Mouse (Mus musculus) urinary bladder, adult 18-20 months (tissue): ENCODE results near the gene Spp2.
"Not testable (repeated sequence)": the region's sequence is repeated elsewhere in the genome, so short reads cannot be mapped to it uniquely, and the experiment has no call there.

Experiments
- DNase-seq, 2 experiments: peaks; one replicate each; pipeline ENCODE4 v3.0.0; 2022; ENCODE audit warnings: low spot score in 2 of 2, mixed read lengths in 2 of 2

The Spp2 gene

DNA sequence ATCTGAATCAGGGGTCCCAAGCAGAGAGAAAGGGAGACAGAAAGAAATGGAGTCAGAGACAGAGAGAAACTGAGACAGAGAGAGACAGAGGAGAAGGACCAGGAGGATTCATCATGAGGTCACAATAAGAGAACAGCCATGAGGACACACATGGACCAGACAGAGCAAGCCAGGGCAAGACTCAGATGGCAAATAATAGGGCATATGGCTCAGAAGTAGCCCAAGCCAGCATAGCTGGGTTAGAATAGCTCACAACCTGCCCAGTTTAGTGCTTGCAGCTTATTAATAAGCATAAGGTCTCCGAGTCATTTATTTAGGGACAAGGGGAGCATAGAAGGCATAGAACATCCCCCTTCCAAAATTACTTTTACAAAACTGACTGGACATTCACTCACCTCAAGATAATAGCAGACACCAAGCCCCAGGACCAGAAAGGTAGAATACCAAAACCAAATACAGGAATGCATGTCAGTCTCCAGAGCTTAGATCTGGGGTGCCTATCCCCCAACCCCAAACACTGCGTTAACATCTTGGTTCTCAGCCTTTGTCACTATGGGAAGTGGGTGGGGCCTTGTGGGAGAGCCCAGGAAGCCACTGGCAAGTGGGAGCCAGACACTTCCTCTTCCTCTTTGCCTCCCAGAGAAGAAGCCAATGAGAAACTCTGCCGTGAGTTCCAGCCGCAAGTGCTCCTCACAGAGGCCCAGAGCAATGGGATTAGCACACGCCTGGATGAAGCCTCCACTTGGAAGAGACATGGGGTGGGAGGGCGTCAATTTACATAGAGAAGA is 26.5 kb downstream of the Spp2 start:
- no peak for DNase-seq

DNA sequence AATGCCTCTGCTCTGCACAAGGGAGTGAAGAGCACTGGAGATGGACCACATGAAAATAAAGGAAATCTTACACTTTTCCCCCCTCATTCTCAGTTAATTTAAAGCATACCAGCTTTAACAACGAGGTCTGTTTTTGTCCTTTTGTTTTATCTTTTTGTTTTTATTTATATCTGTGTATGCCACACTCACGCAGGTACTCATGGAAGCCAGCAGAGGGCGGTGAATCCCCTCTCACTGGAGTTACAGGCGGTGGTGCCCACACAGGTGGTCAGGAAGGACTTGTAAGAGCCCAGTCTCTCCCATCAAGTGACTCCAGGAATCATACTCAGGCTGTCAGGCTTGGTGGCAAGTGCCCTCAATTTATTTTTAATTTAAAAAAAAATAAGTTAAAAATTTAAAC is 27.3 kb downstream of the Spp2 start:
- no peak for DNase-seq

- DNase-seq: peak; percentile 55 to 74
Measured at GRCm38 (mm10) chr1:88437206-88438126, 30.7 kb downstream of the Spp2 start.

DNA sequence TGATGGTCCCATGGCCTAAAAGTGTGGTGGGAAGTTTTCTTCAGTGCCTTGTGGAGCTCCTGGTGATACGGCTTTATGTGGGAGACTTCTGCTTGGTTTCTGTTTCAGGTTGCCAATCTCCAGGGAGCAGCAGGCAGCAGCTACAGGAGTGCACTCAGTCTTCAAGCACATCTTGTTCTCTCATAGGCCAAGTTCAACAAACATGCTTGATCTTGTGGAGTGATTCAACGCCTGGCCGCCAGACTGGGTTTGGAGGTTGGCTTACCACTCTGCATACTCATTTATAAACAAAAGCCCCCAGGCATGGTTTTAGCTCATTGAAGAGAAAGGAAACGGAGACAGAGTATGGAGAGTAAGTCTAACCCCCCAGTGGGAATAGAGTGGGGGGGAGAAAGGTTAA is 36.6 kb downstream of the Spp2 start:
- peak in 1 of 2 experiments; percentile 44 for DNase-seq

DNA sequence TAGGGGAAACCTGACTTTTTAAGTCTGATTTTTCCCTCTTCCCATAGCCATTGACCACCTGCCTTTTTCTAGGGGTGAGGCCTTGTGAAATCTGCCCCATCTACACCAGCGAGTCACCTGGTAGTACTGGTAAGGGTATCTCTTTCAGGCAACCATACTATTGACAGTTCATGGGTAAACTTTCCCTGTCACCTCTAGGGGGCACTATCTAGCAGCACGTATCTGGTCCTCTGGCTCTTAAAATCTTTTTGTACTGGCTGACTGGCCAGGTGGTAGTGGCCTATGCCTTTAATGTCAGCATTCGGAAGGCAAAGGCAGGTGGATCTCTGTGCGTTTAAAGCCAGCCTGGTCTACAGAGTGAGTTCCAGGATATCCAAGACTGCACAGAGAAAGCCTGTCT is 38.6 kb downstream of the Spp2 start:
- DNase-seq: no peak

GRCm38 (mm10) chr1:88446270-88447030 is 39.7 kb downstream of the Spp2 start:
- DNase-seq: no peak

GRCm38 (mm10) chr1:88447483-88447882 is 40.7 kb downstream of the Spp2 start:
- DNase-seq: peak in 1 of 2 experiments; percentile 23

DNA sequence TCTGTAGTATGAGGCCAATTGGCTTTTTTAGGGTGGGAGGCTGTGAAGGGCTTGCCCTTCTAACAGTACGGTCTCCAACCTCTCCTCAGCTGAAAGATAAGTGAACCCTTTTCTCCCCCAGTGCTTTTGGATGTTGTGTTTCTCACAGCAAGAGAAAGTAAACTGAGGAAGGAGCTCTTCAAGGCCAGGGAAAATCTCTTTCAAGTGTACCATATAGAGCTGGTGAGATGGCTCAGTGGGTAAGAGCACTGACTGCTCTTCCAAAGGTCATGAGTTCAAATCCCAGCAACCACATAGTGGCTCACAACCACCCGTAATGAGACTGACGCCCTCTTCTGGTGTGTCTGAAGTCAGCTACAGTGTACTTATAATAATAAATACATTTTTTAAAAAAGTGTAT is 41.3 kb downstream of the Spp2 start:
- DNase-seq: not testable (repeated sequence)

DNA sequence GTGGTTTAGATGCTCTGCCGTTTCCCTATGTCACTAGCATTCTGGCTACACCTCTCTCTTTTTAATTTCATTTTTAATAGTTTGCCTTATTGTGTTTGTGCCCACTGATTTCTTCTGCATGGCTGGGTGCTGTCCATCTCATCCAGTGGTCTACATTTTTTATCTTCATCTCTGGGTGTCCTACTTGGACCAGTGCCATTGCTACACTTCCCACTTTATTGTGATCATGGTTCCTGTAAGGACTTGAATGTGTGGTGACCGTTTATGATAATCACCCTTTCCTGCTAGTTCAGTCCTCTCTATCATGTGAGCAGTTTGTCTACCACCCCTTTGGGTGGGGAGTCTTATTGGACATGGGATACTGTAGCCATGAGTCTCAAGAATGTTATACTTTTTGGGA is 43.0 kb downstream of the Spp2 start:
- DNase-seq: no peak

GRCm38 (mm10) chr1:88450668-88451067 is 43.9 kb downstream of the Spp2 start:
- DNase-seq: no peak

DNA sequence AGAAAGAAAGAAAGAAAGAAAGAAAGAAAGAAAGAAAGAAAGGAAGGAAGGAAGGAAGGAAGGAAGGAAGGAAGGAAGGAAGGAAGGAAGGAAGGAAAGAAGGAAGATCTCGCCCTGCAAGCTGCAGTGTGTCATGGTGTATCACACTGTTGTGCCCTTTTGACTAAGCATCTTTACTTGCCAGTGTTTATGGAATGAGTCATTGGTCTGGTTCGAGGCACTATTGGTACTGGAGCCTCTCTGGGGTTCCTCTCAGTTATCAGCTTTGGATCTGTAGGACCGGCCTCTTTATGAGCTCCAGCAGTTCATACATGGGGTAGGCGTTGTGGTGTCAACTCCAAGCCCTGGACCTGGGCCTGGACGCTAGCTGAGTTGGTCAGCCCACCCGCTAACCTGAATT is 45.4 kb downstream of the Spp2 start:
- DNase-seq: peak in 1 of 2 experiments; percentile 27

DNA sequence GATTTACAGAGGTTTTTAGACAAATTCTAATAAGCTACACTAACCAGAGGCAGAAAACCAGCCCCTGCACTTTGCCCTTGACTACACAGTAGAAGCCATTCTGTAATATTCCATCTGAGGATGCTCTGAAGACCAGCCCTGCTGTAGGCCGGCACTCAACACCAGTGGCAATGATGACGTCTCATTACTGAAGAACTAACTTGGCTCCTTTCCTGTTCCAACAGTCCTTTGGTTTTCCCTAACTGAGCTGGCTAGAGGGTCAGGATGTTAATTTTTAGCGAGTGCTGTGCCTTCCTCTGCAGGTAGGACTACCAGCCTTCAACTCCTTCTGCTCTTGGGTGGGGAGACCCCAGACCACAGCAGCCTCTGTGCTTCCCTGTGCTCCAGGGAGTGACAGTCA is 47.9 kb downstream of the Spp2 start:
- no peak for DNase-seq

GRCm38 (mm10) chr1:88455761-88456160 is 49.0 kb downstream of the Spp2 start:
- DNase-seq: no peak

GRCm38 (mm10) chr1:88456451-88457072 is 49.8 kb downstream of the Spp2 start:
- peak; percentile 27 to 53 for DNase-seq

GRCm38 (mm10) chr1:88459196-88459595 is 52.4 kb downstream of the Spp2 start:
- no peak for DNase-seq

GRCm38 (mm10) chr1:88459655-88460054 is 52.9 kb downstream of the Spp2 start:
- DNase-seq: no peak

GRCm38 (mm10) chr1:88461096-88461495 is 54.3 kb downstream of the Spp2 start:
- DNase-seq: no peak

DNA sequence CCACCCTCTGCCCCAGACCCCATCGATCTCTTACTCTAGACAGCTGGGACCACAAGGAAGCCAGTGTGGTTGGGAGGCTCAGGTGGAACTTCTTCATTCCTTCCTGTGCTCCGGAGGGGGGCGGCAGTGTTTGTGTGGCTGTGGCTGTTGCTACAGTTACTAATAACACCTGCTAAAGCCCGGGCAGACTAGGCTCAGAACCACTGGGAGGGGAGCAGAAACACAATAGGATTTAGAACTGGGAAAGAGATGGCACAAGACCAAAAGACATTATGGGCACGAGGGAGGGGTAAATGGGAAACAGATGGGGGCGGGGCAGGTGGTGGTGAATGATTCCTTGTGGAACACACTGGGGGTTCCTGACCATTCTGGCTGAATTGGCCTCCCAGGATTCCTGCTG is 55.7 kb downstream of the Spp2 start:
- DNase-seq: no peak

DNA sequence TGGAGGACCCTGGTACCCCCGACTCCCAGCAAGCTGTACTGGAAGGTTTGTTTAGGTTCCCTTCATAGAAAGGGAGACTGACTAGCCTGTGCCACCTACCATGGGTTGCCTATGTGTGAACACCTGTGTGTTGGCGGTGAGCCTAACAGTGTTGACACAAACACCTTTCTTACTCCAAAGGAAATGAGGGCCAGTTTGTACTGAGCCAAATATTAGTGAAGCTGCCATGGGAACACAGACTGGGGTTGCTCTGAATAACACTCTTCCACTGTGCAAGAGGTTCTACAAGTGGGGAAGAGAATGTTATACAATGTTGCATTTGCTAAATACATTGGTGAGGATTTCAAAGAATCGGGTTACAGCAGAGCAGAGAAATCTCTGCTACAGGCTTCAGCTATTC is 56.5 kb downstream of the Spp2 start:
- no peak for DNase-seq

DNA sequence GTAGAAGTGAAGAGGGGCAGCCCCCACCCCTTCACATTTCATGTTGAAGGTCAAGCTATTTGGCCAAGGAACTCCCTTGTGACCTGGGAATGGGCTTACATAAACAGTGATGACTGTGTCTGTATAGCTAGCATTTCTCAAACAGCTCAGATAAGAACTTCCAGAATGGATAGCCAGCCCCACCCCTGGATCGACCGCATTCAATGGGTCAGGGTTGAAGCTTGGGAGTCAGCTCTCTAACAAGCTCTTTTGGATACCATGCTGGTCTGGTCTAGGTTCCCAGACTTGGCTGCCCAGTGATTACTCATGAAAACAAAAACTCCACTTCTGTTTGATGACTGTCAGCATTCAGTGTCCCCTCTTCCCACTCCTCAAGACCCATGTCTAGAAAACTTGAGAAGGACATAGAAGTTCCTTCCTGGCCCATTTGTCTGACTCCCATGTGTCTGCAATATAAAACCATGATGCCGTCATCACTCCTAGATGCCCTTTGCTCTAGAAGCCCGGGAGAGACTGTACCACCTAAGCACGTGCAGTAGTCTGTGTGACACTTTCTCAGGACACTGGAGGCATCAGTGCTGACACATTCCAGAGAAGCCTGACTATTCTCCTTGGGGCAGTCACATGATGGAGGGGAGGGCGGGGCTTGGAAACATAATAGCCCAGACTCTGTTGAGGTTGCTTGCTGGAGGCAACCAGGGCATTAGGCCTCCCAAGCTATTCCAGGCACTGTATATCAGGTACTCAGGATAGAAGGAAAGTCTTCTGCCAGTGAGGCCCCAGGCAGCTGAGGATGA is 57.5 kb downstream of the Spp2 start:
- DNase-seq: no peak

GRCm38 (mm10) chr1:88465722-88466121 is 59.0 kb downstream of the Spp2 start:
- DNase-seq: no peak
